Mouse (Mus musculus): ENCODE data around the gene Dcaf8. TPM values are rescaled to one million over a fixed set of nuclear protein-coding genes. Genes with fewer than 3 reads are reported as not detected.

Gene Dcaf8
- polyA plus RNA-seq, 1 experiment, result 38.5 TPM

DNA sequence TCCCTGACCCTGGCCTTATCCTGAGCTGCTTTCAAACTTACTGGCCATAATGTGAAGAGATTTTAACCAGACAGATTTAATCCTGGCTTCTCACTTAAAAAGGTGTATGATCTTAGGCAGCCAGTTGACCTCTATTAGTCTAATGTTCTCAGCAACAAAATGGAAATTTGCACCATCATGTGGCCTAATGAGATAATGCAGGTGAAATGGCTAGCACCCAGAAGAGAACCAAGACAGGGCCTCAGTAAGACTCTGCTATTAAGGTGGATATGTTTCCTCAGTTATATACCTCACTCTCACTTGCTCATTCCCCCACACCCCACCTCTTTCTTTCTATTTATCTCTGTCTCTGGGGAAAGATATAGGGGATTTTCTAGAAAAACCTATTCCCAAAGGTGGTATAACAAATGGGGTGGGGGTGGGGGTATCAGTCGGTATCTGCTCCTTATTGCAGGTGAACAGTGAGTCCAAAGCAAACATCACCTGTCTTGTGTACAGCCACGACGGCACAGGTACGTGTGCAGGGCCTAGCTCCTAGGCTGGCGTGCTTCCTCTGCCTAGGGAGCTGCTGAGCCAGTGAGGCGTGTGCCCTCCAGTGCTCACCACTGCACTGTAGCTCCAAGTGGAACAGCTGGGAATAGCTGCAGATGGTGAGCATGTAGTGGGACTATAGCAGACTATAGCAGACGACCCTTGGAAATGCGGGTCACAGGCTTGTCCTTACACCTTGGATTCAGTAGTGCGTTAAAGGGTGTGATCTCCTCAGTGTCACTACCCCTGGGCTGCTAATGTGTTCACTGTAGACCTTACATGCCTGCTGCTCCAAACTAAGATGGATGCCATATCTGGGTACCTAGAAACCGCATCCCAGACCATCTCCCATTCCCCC, 38.8 kb downstream of the Dcaf8 start:
- peaks cover 37% of the 10 kb centered on the region for H3K36me3 ChIP-seq (ENCODE audit: control insufficient read depth, insufficient read depth, low read length)
- no peaks in the 10 kb centered on the region for H3K27me3 ChIP-seq (ENCODE audit: control insufficient read depth, insufficient read depth, low read length)
- TF ChIP-seq POLR2A (IDR thresholded peaks at IDR 0.05; ENCODE audit: low read depth, low read length) (no peak), CTCF (IDR thresholded peaks at IDR 0.05; ENCODE audit: extremely low read depth, insufficient read depth, insufficient read length, insufficient replicate concordance) (no peak)
- WGBS, result 97% methylated on average over 10 of the region's 10 CpGs
- no peak overlapping the region for H3K4me3 ChIP-seq (ENCODE audit: extremely low read depth, insufficient read depth, insufficient read length)
- no peak overlapping the region for H3K27ac ChIP-seq (ENCODE audit: insufficient read depth, low read length)
- no peaks in the 10 kb centered on the region for H3K4me1 ChIP-seq (ENCODE audit: control insufficient read depth, insufficient read depth, insufficient read length)
- DNase-seq (ENCODE audit: low read depth in 1 of 2, low spot score in 2 of 2), result no peak

DNA sequence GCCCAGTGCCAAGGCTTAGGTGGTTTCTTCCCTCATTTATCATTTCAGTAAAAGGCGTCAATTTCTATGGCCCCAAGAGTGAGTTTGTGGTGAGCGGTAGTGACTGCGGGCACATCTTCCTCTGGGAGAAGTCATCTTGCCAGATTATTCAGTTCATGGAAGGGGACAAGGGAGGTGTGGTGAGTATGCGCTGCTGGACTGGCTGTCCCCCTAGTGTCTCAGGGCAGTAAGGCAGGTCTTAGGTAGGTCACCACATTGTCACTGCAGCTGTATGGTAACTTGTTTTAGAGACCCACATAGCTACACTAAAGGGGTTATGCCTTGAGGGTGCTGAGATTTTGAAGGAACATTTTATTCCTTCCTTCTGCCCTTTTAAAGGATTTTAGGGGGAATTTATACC, 41.0 kb downstream of the Dcaf8 start:
- H3K27me3 ChIP-seq (ENCODE audit: control insufficient read depth, insufficient read depth, low read length), result no peaks in the 10 kb centered on the region
- no peak for DNase-seq (ENCODE audit: low read depth in 1 of 2, low spot score in 2 of 2)
- 92% methylated on average over 4 of the region's 4 CpGs for WGBS
- H3K27ac ChIP-seq (ENCODE audit: insufficient read depth, low read length), result no peak overlapping the region
- TF ChIP-seq CTCF (IDR thresholded peaks at IDR 0.05; ENCODE audit: extremely low read depth, insufficient read depth, insufficient read length, insufficient replicate concordance) (peak; percentile 19; the same call in 1 of the 2 replicates), POLR2A (IDR thresholded peaks at IDR 0.05; ENCODE audit: low read depth, low read length) (no peak)
- no peak overlapping the region for H3K4me3 ChIP-seq (ENCODE audit: extremely low read depth, insufficient read depth, insufficient read length)
- peaks cover 43% of the 10 kb centered on the region for H3K36me3 ChIP-seq (ENCODE audit: control insufficient read depth, insufficient read depth, low read length)
- no peaks in the 10 kb centered on the region for H3K4me1 ChIP-seq (ENCODE audit: control insufficient read depth, insufficient read depth, insufficient read length)

DNA sequence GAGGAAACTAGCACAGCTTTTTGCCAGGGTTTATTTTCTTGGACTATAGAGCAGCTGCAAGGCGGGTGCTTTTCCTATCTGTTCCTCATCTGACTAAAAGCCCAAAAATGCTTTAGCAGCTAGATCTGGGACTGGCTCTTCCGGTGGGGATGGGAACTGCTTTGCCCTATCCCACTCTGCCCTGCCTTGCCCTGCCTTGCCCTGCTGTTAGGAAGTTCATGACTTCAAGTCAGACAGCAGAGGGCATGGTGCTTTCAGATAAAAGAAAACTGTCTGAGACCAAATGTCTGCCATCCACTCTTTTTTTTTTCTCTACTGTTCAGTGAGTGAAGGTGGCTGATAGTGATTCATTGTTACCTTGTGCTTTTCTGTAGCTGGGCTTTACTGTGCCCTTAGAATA, 43.7 kb downstream of the Dcaf8 start:
- no peak overlapping the region for H3K27ac ChIP-seq (ENCODE audit: insufficient read depth, low read length)
- WGBS, result 87% methylated on average over 2 of the region's 2 CpGs
- TF ChIP-seq CTCF (IDR thresholded peaks at IDR 0.05; ENCODE audit: extremely low read depth, insufficient read depth, insufficient read length, insufficient replicate concordance) (no peak), POLR2A (IDR thresholded peaks at IDR 0.05; ENCODE audit: low read depth, low read length) (no peak)
- DNase-seq (ENCODE audit: low read depth in 1 of 2, low spot score in 2 of 2), result no peak
- 0 out of 2 replicates have a peak, but pooled peaks cover under 1% of the 10 kb centered on the region for H3K4me1 ChIP-seq (ENCODE audit: control insufficient read depth, insufficient read depth, insufficient read length)
- H3K36me3 ChIP-seq (ENCODE audit: control insufficient read depth, insufficient read depth, low read length), result peaks cover 48% of the 10 kb centered on the region
- H3K27me3 ChIP-seq (ENCODE audit: control insufficient read depth, insufficient read depth, low read length), result no peaks in the 10 kb centered on the region
- no peak overlapping the region for H3K4me3 ChIP-seq (ENCODE audit: extremely low read depth, insufficient read depth, insufficient read length)

DNA sequence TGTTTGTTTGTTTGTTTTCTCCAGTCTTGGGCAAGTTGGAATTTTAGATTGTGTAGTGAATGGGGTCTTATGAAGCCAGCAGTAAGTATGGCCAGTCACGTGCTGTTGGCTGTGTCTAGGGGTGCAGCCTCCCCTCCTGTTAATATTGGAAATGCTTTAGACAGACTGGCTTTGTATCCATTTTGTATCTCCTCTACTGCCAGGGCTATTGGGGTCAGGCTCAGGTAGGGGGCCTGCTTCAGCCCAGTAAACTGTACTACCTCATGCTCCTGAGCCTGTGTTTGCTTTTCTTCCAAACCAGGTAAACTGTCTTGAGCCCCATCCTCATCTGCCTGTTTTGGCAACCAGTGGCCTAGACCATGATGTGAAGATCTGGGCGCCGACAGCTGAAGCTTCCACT, 44.3 kb downstream of the Dcaf8 start:
- H3K36me3 ChIP-seq (ENCODE audit: control insufficient read depth, insufficient read depth, low read length), result peaks cover 44% of the 10 kb centered on the region
- H3K27ac ChIP-seq (ENCODE audit: insufficient read depth, low read length), result no peak overlapping the region
- no peak for TF ChIP-seq CTCF (IDR thresholded peaks at IDR 0.05; ENCODE audit: extremely low read depth, insufficient read depth, insufficient read length, insufficient replicate concordance)
- H3K27me3 ChIP-seq (ENCODE audit: control insufficient read depth, insufficient read depth, low read length), result no peaks in the 10 kb centered on the region
- 86% methylated on average over 3 of the region's 3 CpGs for WGBS
- DNase-seq (ENCODE audit: low read depth in 1 of 2, low spot score in 2 of 2), result no peak
- H3K4me1 ChIP-seq (ENCODE audit: control insufficient read depth, insufficient read depth, insufficient read length), result 0 out of 2 replicates have a peak, but pooled peaks cover 6% of the 10 kb centered on the region
- H3K4me3 ChIP-seq (ENCODE audit: extremely low read depth, insufficient read depth, insufficient read length), result no peak overlapping the region

DNA sequence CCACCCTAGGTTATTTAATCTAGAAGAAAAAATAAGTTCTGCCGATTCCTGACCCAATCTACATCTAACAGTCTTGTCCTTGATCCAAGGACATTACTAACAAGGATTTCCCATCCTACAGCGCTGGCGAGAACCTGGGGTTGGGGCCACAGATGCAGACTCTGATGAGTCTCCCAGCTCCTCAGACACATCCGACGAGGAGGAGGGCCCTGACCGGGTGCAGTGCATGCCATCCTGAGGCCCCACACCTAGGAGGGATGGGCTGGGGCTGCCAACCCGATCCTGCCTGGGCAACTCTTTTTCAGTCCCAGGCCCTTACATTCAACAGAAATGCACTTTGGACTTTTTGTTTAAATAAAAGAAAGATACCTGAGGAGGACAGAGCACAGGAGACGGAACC, 46.6 kb downstream of the Dcaf8 start:
- no peak for TF ChIP-seq POLR2A (IDR thresholded peaks at IDR 0.05; ENCODE audit: low read depth, low read length)
- no peak for TF ChIP-seq CTCF (IDR thresholded peaks at IDR 0.05; ENCODE audit: extremely low read depth, insufficient read depth, insufficient read length, insufficient replicate concordance)
- no peak overlapping the region for H3K4me3 ChIP-seq (ENCODE audit: extremely low read depth, insufficient read depth, insufficient read length)
- WGBS, result 88% methylated on average over 8 of the region's 8 CpGs
- H3K27ac ChIP-seq (ENCODE audit: insufficient read depth, low read length), result no peak overlapping the region
- 0 out of 2 replicates have a peak, but pooled peaks cover 6% of the 10 kb centered on the region for H3K4me1 ChIP-seq (ENCODE audit: control insufficient read depth, insufficient read depth, insufficient read length)
- no peak for DNase-seq (ENCODE audit: low read depth in 1 of 2, low spot score in 2 of 2)
- H3K27me3 ChIP-seq (ENCODE audit: control insufficient read depth, insufficient read depth, low read length), result no peaks in the 10 kb centered on the region
- peaks cover 38% of the 10 kb centered on the region for H3K36me3 ChIP-seq (ENCODE audit: control insufficient read depth, insufficient read depth, low read length)

DNA sequence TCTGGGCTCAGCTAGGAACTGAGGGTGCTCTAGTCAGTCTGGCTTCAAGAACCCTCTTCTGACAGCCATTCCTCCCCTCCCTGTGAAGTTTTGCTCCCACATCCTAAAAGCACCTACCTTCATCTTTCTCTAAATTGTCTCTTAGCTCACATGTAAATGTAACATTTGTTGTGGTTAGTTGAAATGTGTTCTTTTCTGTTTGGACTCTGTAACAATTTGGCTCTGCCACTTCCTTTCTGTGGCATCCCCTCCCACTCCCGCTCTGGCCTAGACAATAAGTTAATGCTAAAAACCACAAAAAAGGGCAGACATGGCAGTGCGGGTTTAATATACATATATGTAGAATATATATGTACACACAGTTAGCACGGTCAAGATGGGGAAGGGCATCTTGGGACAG, 49.3 kb downstream of the Dcaf8 start:
- Histone ChIP-seq H3K27me3 (ENCODE audit: control insufficient read depth, insufficient read depth, low read length) (no peaks in the 10 kb centered on the region), H3K36me3 (ENCODE audit: control insufficient read depth, insufficient read depth, low read length) (peaks cover 34% of the 10 kb centered on the region), H3K4me1 (ENCODE audit: control insufficient read depth, insufficient read depth, insufficient read length) (0 out of 2 replicates have a peak, but pooled peaks cover 6% of the 10 kb centered on the region), H3K27ac (ENCODE audit: insufficient read depth, low read length) (no peak overlapping the region), H3K4me3 (ENCODE audit: extremely low read depth, insufficient read depth, insufficient read length) (no peak overlapping the region)
- 69% methylated on average over 3 of the region's 3 CpGs for WGBS
- DNase-seq (ENCODE audit: low read depth in 1 of 2, low spot score in 2 of 2), result no peak
- TF ChIP-seq CTCF (IDR thresholded peaks at IDR 0.05; ENCODE audit: extremely low read depth, insufficient read depth, insufficient read length, insufficient replicate concordance), result no peak
- no peak for TF ChIP-seq POLR2A (IDR thresholded peaks at IDR 0.05; ENCODE audit: low read depth, low read length)

GRCm38 (mm10) chr1:172197851-172198250, 50.0 kb downstream of the Dcaf8 start:
- DNase-seq (ENCODE audit: low read depth in 1 of 2, low spot score in 2 of 2), result no peak
- Histone ChIP-seq H3K4me3 (ENCODE audit: extremely low read depth, insufficient read depth, insufficient read length) (no peak overlapping the region), H3K27ac (ENCODE audit: insufficient read depth, low read length) (no peak overlapping the region), H3K4me1 (ENCODE audit: control insufficient read depth, insufficient read depth, insufficient read length) (0 out of 2 replicates have a peak, but pooled peaks cover 6% of the 10 kb centered on the region), H3K36me3 (ENCODE audit: control insufficient read depth, insufficient read depth, low read length) (peaks cover 29% of the 10 kb centered on the region), H3K27me3 (ENCODE audit: control insufficient read depth, insufficient read depth, low read length) (no peaks in the 10 kb centered on the region)
- TF ChIP-seq POLR2A (IDR thresholded peaks at IDR 0.05; ENCODE audit: low read depth, low read length), result no peak
- TF ChIP-seq CTCF (IDR thresholded peaks at IDR 0.05; ENCODE audit: extremely low read depth, insufficient read depth, insufficient read length, insufficient replicate concordance), result no peak
- WGBS, result 94% methylated on average over 5 of the region's 5 CpGs
